Mouse (Mus musculus) thymus, adult 2 months (tissue): ENCODE data around the gene Slc38a4.

ENCODE experiments used
- CTCF ChIP-seq: fragments of 200-500 bp; IDR thresholded peaks from 2 replicates; pipeline ENCODE4 v1.5.1; 2012; ENCODE audit warnings: mild to moderate bottlenecking, control low read depth, low read length, moderate library complexity, borderline replicate concordance; ENCODE audit not compliant: control insufficient read depth, poor library complexity, insufficient read depth; ENCODE audit errors: extremely low read depth
- POLR2A ChIP-seq: fragments of 200-500 bp; IDR thresholded peaks from 2 replicates; pipeline ENCODE4 v1.6.1; 2012; ENCODE audit warnings: mild to moderate bottlenecking, low read length, control low read depth, moderate library complexity; ENCODE audit not compliant: control insufficient read depth, poor library complexity, insufficient read depth; ENCODE audit errors: extremely low read depth

- TF ChIP-seq CTCF (no peak), POLR2A (no peak)
These were observed 46.4 kb upstream of the Slc38a4 start for GRCm38 (mm10) chr15:97102181-97102580.
